Mouse (Mus musculus): ENCODE data around the gene Gm11037. TPM values are rescaled to one million over a fixed set of nuclear protein-coding genes. Genes with fewer than 3 reads are reported as not detected.

Gene Gm11037
- polyA plus RNA-seq, 1 experiment: not detected

Other genes starting within 250 kb of the Gm11037 start
- gene 4930402H24Rik, start 227.1 kb upstream of the Gm11037 start, polyA plus RNA-seq (2012; rRNA removed): 57.9 and 84.4 TPM in 2 replicates
- gene Atrn, start 227.0 kb upstream of the Gm11037 start, polyA plus RNA-seq (2012; rRNA removed): 14.0 and 16.0 TPM in 2 replicates
- gene Gfra4, start 90.4 kb upstream of the Gm11037 start, polyA plus RNA-seq (2012; rRNA removed): 30.3 and 35.7 TPM in 2 replicates
- gene Adam33, start 69.7 kb upstream of the Gm11037 start, polyA plus RNA-seq (2012; rRNA removed): 20.6 and 25.6 TPM in 2 replicates
- gene Siglec1, start 46.7 kb upstream of the Gm11037 start, polyA plus RNA-seq (2012; rRNA removed): 12.7 and 16.5 TPM in 2 replicates
- gene Hspa12b, start 6.2 kb upstream of the Gm11037 start, polyA plus RNA-seq (2012; rRNA removed): 21.7 and 30.8 TPM in 2 replicates
- 117 and 168 TPM in 2 replicates for gene 1700037H04Rik, start 26.6 kb downstream of the Gm11037 start, polyA plus RNA-seq (2012; rRNA removed)
- gene Cenpb, start 46.6 kb downstream of the Gm11037 start, polyA plus RNA-seq (2012; rRNA removed): 68.6 and 75.4 TPM in 2 replicates
- 12.7 and 14.4 TPM in 2 replicates for gene Cdc25b, start 53.5 kb downstream of the Gm11037 start, polyA plus RNA-seq (2012; rRNA removed)
- 4.3 and 4.8 TPM in 2 replicates for gene Spef1, start 53.8 kb downstream of the Gm11037 start, polyA plus RNA-seq (2012; rRNA removed)
- 51.1 and 54.9 TPM in 2 replicates for gene Ap5s1, start 73.6 kb downstream of the Gm11037 start, polyA plus RNA-seq (2012; rRNA removed)
- gene Mavs, start 100.6 kb downstream of the Gm11037 start, polyA plus RNA-seq (2012; rRNA removed): 59.9 and 76.7 TPM in 2 replicates
- gene Pank2, start 129.0 kb downstream of the Gm11037 start, polyA plus RNA-seq (2012; rRNA removed): 15.7 and 18.0 TPM in 2 replicates
- gene Rnf24, start 219.4 kb downstream of the Gm11037 start, polyA plus RNA-seq (2012; rRNA removed): 8.3 and 8.5 TPM in 2 replicates